Mouse (Mus musculus) hindbrain, embryonic 16.5 days (tissue): ENCODE data around the gene Glt1d1. TPM values are rescaled to one million over a fixed set of nuclear protein-coding genes. Genes with fewer than 3 reads are reported as not detected.

Experiments used
- ATAC-seq: fragments of 200-750 bp; cut with Nextera tagmentation; 2 replicates; pipeline ENCODE4 v1.8.0; 2017; ENCODE audit warnings: moderate TSS enrichment, moderate library complexity
- H3K27ac ChIP-seq: fragments of 300-500 bp; sonication (generic); 2 replicates; pipeline ENCODE4 v1.5.1; 2014; ENCODE audit warnings: low read depth, mild to moderate bottlenecking, control low read depth, low read length, moderate library complexity
- H3K27me3 ChIP-seq: fragments of 300-500 bp; sonication (generic); replicated peaks from 2 replicates; pipeline ENCODE4 v1.6.1; 2014; ENCODE audit warnings: low read length; ENCODE audit not compliant: control insufficient read depth, insufficient read depth
- H3K36me3 ChIP-seq: fragments of 300-500 bp; sonication (generic); 2 replicates; pipeline ENCODE4 v1.6.1; 2014; ENCODE audit warnings: mild to moderate bottlenecking, low read length, moderate library complexity, mixed read lengths; ENCODE audit not compliant: control insufficient read depth, insufficient read depth
- H3K4me1 ChIP-seq: fragments of 300-500 bp; sonication (generic); 2 replicates; pipeline ENCODE4 v1.6.1; 2014; ENCODE audit warnings: low read depth, low read length; ENCODE audit not compliant: control insufficient read depth, insufficient read depth
- H3K4me2 ChIP-seq: fragments of 300-500 bp; sonication (generic); 2 replicates; pipeline ENCODE4 v1.6.1; 2014; ENCODE audit warnings: mild to moderate bottlenecking, low read length, control low read depth, moderate library complexity
- H3K4me3 ChIP-seq: fragments of 300-500 bp; sonication (generic); 2 replicates; pipeline ENCODE4 v1.5.1; 2014; ENCODE audit warnings: mild to moderate bottlenecking, low read length, control low read depth, moderate library complexity
- H3K9ac ChIP-seq: fragments of 300-500 bp; sonication (generic); 2 replicates; pipeline ENCODE4 v1.6.1; 2014; ENCODE audit warnings: low read depth, mild to moderate bottlenecking, control low read depth, low read length, moderate library complexity
- H3K9me3 ChIP-seq: fragments of 300-500 bp; sonication (generic); 2 replicates; pipeline ENCODE4 v1.6.1; 2014; ENCODE audit warnings: mild to moderate bottlenecking, low read length, moderate library complexity; ENCODE audit not compliant: control insufficient read depth
- WGBS: fragments of 180-500 bp; shearing (Covaris S2); extraction: QIAGEN DNeasy Blood & Tissue Kit; methylation state at CpG from one replicate; pipeline ENCODE4 v1.1.7; 2014; 5-methylcytosine and 5-hydroxymethylcytosine counted together
- polyA plus RNA-seq: library from polyadenylated mRNA; unstranded; fragments of >200 nt; fragmentation: Nextera tagmentation; extraction: Ambion mirVana; gene quantifications from 2 replicates; pipeline ENCODE4 v1.2.1, GENCODE M21; 2015

Glt1d1 gene
- polyA plus RNA-seq, 1 experiment from 2014 or later, result 1.5 TPM

DNA sequence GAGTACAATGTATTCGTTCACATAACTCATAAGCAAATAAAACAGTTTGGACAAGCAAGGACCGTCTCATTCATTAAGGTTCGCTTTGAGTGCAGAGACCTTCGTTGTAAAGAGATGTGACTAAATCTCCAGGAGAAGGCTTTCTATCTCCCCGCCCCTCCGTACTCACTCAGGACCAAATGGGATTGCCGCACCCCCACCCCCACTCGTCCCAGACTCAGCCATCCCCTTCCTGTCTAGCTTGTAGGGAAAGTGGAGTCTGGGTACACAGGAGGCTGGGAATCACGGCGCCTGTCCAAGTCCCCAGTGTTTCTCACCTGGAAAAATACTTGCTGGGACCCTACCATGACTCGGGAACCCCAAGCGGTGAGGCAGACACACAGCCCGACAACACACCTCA, 7.6 kb downstream of the Glt1d1 start:
- no peak overlapping the region for H3K9ac ChIP-seq
- no peaks in the 10 kb centered on the region for H3K4me1 ChIP-seq
- H3K27ac ChIP-seq, result no peak overlapping the region
- WGBS, result 93% methylated on average over 13 of the region's 13 CpGs
- peaks cover 6% of the 10 kb centered on the region; the same call in 1 of the 2 replicates for H3K9me3 ChIP-seq
- no peaks in the 10 kb centered on the region for H3K36me3 ChIP-seq
- H3K4me3 ChIP-seq, result no peak overlapping the region
- ATAC-seq, result no peak
- no peak overlapping the region for H3K4me2 ChIP-seq
- H3K27me3 ChIP-seq, result no peaks in the 10 kb centered on the region

DNA sequence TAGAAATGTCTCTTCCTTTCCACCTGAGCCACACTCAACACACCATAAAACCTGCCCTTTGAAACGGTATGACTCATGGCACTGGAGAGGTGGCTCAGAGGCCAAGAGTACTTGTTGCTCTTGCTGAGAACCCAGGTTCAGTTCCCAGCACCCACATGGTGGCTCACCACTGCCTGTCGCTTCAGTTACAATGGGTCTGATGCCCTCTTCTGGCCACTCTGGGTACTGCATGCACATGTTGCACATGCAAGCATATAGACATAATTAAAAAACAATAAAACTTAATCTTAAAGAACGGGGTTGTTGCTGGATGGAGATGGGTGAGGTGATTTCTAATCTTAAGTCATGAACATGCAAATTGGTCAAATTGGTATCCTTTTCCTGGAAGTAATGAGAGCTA, 8.3 kb downstream of the Glt1d1 start:
- Histone ChIP-seq H3K4me1 (no peaks in the 10 kb centered on the region), H3K36me3 (no peaks in the 10 kb centered on the region), H3K27me3 (no peaks in the 10 kb centered on the region), H3K27ac (no peak overlapping the region), H3K9me3 (peaks cover 6% of the 10 kb centered on the region; the same call in 1 of the 2 replicates), H3K4me2 (no peak overlapping the region), H3K9ac (no peak overlapping the region), H3K4me3 (no peak overlapping the region)
- 97% methylated on average over 3 of the region's 3 CpGs for WGBS
- no peak for ATAC-seq

DNA sequence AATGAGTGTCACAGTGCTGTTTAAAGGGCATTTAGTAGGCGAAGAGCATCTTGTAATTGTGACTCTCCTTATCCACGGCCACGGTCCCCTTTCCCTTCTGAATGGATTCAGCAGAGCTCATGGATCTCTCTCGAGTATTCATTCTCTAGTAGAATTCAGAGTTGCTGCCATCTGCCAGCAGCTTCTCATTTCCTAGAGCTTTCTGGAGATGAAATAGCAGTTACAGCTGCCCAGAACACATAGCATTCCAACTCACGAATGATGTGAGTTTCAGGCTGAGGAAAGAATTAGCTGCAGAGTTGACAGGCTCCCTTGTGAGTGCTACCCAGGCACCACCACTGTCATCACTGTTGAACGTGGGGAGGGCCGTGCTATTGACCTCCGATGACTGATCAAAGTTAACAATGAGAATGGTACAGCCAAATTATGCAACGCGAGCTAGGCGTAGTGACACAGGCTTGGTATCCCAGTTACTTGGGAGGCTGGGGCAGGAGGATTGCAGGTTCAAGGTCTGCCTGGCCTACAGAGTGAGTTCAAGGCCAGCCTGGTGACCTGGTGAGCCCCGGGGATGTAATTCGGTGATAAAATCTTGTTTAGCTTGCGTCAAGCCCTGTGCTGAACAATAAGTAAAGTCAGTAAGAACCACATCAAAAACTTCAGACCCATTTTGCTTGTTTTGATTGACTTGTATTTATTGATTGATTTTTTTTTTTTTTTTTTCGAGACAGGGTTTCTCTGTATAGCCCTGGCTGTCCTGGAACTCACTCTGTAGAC, 9.3 kb downstream of the Glt1d1 start:
- Histone ChIP-seq H3K9me3 (peaks cover 6% of the 10 kb centered on the region; the same call in 1 of the 2 replicates), H3K4me3 (no peak overlapping the region), H3K4me2 (no peak overlapping the region), H3K27ac (no peak overlapping the region), H3K27me3 (no peaks in the 10 kb centered on the region), H3K9ac (no peak overlapping the region), H3K4me1 (no peaks in the 10 kb centered on the region), H3K36me3 (no peaks in the 10 kb centered on the region)
- WGBS, result 91% methylated on average over 15 of the region's 15 CpGs
- ATAC-seq, result no peak

DNA sequence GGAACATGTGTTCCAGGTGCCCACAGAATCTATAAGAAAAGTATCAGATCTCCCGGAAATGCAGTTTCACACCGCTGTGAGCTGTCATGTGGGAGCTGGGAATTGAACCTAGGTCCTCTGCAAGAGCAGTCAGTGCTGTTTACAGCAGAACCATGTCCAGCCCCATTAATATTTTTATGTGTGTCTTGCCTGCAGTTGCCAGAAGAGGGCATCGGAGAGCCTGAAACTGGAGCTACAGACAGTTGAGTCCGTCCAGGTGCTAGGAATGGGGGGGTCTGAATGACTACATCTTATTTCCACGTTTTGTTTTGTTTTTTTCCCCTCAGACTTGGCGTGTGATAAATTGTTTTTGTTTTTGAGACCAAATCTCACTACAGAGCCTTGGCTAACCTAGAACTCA, 16.0 kb downstream of the Glt1d1 start:
- Histone ChIP-seq H3K9ac (no peak overlapping the region), H3K4me2 (no peak overlapping the region), H3K27ac (no peak overlapping the region), H3K9me3 (no peaks in the 10 kb centered on the region), H3K4me3 (no peak overlapping the region), H3K4me1 (no peaks in the 10 kb centered on the region), H3K27me3 (no peaks in the 10 kb centered on the region), H3K36me3 (no peaks in the 10 kb centered on the region)
- no peak for ATAC-seq
- WGBS, result 80% methylated on average over 6 of the region's 6 CpGs

DNA sequence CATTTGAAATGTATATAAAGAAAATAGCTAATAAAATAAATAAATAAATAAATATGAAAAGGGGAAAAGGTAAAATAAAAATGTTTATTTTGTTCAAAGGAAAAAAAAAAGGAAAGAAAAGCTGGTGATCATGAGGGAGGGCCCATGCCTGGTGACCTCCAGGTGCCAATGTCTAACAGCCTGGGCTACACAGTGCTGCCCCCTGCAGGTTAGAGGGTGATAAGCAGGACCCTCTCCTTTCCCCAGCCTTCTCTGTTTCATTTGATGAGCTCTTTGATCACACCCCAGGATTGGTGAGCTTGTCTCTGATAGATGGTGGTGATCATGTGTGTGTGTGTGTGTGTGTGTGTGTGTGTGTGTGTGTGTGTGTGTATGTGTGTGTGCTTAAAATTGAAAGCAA, 17.0 kb downstream of the Glt1d1 start:
- Histone ChIP-seq H3K4me3 (no peak overlapping the region), H3K4me1 (no peaks in the 10 kb centered on the region), H3K36me3 (no peaks in the 10 kb centered on the region), H3K9ac (no peak overlapping the region), H3K27me3 (no peaks in the 10 kb centered on the region), H3K27ac (no peak overlapping the region), H3K9me3 (no peaks in the 10 kb centered on the region), H3K4me2 (no peak overlapping the region)
- no peak for ATAC-seq

DNA sequence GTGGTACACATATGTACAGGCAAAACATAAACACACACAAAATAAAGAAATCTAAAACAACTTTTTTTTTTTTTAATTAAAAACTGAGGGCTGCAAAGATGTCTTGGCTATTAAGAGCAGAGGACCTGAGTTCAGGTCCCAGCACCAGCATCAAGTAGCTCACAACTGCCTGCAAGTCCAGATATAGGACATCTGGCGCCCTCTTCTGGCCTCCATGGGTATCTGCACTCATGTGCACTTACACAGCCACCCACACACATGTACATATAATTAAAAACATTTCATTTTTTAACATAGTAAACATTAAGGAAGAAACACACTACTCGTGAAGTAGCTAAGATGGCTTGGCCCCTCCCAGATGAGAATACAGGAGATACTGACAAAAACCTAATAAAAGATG, 26.2 kb downstream of the Glt1d1 start:
- Histone ChIP-seq H3K36me3 (peaks cover 6% of the 10 kb centered on the region), H3K9me3 (peaks cover 2% of the 10 kb centered on the region; the same call in 1 of the 2 replicates), H3K27ac (no peak overlapping the region), H3K4me3 (no peak overlapping the region), H3K4me1 (no peaks in the 10 kb centered on the region), H3K4me2 (no peak overlapping the region), H3K27me3 (no peaks in the 10 kb centered on the region), H3K9ac (no peak overlapping the region)
- 91% methylated on average over 2 of the region's 2 CpGs for WGBS
- no peak for ATAC-seq

DNA sequence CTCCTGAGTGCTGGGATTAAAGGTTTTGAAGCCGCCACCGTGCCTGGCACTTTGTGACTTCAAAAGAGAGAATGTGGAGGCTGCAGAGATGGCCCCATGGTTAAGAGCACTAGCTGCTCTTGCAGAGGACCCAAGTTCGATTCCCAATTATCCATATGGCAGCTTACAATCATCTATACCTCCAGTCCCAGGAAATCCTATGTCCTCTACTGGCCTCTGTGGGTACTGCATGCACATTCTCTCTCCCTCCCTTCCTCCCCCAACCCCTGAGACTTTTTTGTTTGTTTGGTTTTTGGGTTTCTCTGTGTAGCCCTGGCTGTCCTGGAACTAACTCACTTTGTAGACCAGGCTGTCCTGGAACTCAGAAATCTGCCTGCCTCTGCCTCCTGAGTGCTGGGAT, 27.2 kb downstream of the Glt1d1 start:
- no peaks in the 10 kb centered on the region for H3K4me1 ChIP-seq
- WGBS, result 94% methylated on average over 3 of the region's 3 CpGs
- H3K4me3 ChIP-seq, result no peak overlapping the region
- no peak overlapping the region for H3K27ac ChIP-seq
- no peak overlapping the region for H3K9ac ChIP-seq
- no peaks in the 10 kb centered on the region for H3K27me3 ChIP-seq
- H3K9me3 ChIP-seq, result peaks cover 2% of the 10 kb centered on the region; the same call in 1 of the 2 replicates
- H3K4me2 ChIP-seq, result no peak overlapping the region
- ATAC-seq, result no peak
- H3K36me3 ChIP-seq, result peaks cover 6% of the 10 kb centered on the region

DNA sequence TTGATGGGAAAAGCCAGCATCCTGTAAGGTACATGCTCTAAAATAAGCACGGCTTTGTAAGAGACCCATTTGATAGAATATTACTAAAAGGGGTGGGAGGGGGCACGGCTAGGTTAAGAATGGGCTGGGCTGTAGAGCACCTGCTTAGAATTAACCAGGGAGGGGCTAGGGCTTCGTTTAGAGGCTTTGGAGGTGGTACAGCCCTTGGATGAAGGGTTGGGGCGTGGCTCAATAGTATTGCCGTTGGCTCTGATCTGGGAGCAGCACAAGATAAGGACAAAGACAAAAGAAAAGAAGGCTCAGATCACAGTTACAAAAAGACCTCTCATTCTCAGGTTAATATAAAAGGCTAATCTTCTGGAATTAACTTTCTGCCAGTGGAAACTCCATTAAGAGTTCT, 28.2 kb downstream of the Glt1d1 start:
- H3K27me3 ChIP-seq, result no peaks in the 10 kb centered on the region
- WGBS, result 82% methylated on average over 5 of the region's 5 CpGs
- H3K4me1 ChIP-seq, result no peaks in the 10 kb centered on the region
- H3K9me3 ChIP-seq, result peaks cover 2% of the 10 kb centered on the region; the same call in 1 of the 2 replicates
- H3K27ac ChIP-seq, result no peak overlapping the region
- ATAC-seq, result no peak
- H3K36me3 ChIP-seq, result peaks cover 6% of the 10 kb centered on the region
- H3K4me2 ChIP-seq, result no peak overlapping the region
- no peak overlapping the region for H3K4me3 ChIP-seq
- H3K9ac ChIP-seq, result no peak overlapping the region

DNA sequence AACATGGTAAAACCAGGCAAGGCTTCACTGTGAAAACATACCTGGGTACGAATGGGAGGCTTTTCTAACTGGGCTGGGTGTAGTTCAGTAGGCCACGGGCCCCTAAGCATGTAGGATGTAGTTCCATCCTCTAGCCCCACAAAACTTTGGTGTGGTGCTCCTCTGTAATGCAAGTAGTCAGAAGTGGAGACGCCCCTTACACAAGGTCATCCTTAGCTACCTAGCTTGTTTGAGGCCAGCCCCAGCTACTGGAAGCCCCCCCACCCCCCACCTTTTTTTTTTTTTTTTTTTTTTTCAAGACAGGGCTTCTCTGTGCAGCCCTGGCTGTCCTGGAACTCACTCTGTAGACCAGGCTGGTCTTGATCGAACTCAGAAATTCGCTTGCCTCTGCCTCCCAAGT, 28.9 kb downstream of the Glt1d1 start:
- H3K9me3 ChIP-seq, result peaks cover 2% of the 10 kb centered on the region; the same call in 1 of the 2 replicates
- H3K27ac ChIP-seq, result no peak overlapping the region
- no peak overlapping the region for H3K4me3 ChIP-seq
- no peaks in the 10 kb centered on the region for H3K4me1 ChIP-seq
- no peaks in the 10 kb centered on the region for H3K27me3 ChIP-seq
- no peak overlapping the region for H3K4me2 ChIP-seq
- no peak overlapping the region for H3K9ac ChIP-seq
- 89% methylated on average over 5 of the region's 5 CpGs for WGBS
- ATAC-seq, result no peak
- H3K36me3 ChIP-seq, result peaks cover 6% of the 10 kb centered on the region
